Mouse (Mus musculus): Measurements from ENCODE around the gene Clic3.
"Not testable (repeated sequence)": the region's sequence is repeated elsewhere in the genome, so short reads cannot be mapped to it uniquely, and the experiment has no call there.

Clic3 gene

DNA sequence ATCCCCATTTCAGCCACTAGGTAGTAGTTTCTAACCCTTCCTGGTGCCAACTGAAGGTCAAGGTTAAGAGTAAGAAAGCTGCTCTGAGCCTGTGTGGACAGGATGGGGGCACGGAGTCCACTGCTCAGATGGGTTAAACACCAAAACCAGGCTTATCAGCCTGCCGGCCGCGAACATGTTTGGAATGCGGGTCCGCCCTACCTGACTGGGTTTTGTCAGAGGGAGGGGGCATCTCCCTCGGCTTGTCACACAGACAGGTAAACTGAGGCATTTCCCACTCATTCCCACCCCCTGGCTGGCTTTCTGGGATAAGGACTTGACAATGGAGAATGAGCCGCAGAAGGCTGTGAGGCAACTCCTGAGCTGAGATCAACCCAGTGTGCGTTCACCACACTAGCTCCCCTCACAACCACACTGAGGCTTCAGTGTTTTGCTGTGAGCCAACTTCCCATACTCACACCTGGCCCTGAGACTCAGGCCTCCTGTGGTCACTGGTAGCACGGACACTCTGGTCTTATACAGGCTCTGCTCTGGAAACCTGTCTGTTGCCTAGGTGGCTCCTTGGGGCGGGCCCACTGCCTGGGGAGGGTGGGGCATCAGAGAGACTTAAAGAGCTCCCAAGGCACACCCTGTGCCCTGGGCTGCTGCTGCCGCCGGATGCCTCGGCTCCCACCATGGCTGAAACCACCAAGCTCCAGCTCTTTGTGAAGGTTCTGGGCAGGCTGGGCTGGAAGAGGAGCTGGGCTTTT, at the start of gene Clic3:
Gene Clic3 (plus strand): TSS at position 634 of the 749 bp plus-strand sequence.
- no peak for DNase-seq (ENCODE audit: low read depth, low spot score)

DNA sequence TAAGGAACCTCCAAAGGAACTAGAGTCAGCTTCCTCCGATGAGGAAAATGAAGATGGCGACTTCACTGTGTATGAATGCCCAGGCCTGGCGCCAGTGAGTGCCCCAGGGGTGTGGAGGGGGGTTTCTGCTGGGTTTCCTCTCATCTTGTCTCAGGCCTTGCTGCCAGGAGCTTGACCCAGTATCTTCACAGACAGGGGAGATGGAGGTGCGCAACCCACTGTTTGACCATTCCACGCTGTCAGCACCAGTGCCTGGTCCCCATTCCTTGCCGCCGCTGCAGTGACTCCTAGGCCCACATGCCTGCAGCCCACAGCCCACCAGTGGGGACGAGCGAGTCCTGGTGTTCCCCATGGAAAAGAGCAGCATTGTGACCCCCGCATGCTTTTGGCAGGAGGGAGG, 47.7 kb upstream of the Clic3 start:
- no peak for DNase-seq (ENCODE audit: low read depth, low spot score)

DNA sequence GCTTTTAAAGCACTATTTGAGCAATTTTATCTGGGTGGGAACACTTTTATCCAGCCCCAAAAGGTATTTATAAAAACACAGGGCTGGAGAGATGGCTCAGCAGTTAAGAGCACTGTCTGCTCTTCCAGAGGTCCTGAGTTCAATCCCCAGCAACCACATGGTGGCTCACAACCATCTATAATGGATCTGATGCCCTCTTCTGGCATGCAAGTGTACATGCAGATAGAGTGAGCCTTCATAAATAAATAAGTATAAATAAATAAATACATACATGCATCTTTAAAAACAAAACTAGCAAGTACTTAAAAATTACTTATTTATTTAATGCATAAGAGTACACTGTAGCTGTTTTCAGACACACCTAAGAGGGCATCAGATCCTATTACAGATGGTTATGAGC, 43.2 kb upstream of the Clic3 start:
- not testable (repeated sequence) for DNase-seq (ENCODE audit: low read depth, low spot score)

DNA sequence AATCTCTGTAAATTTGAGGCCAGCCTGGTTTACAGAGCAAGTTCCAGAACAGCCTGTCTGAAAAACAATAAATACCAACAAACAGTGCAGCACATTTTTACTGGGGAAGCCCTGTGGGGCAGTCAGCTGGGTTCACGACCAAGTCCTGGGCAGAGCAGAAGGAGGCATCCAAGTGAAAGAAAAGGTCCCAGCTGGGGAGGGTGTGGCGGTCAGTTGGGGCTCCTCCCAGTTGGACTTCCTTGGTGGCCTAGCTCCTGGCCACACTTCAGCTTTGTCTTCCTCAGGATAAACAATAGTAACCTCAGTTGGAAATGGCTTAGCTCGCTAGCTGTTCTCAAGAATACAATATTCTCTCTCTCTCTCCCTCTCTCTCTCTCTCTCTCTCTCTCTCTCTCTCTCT, 39.2 kb upstream of the Clic3 start:
- DNase-seq (ENCODE audit: low read depth, low spot score), result no peak

DNA sequence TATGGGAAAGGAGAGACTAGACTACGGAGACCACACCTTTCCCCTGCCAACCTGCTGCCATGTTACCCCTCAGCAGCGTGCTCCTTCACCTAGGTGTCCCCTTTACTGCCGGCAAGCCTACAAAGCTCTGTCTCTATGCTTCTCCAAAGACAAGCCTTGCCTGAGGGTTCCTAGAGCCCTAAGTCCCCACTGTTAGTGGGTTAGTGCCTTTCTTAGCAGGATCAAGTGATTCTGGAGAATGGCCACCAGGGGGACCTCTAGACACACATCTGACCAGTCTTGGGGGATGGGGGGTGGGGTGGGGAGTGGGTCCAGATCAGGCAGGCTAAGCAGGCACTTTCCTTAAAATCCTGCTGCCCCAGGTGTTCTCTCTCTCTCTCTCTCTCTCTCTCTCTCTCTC, 34.7 kb upstream of the Clic3 start:
- DNase-seq (ENCODE audit: low read depth, low spot score), result peak; percentile 66

DNA sequence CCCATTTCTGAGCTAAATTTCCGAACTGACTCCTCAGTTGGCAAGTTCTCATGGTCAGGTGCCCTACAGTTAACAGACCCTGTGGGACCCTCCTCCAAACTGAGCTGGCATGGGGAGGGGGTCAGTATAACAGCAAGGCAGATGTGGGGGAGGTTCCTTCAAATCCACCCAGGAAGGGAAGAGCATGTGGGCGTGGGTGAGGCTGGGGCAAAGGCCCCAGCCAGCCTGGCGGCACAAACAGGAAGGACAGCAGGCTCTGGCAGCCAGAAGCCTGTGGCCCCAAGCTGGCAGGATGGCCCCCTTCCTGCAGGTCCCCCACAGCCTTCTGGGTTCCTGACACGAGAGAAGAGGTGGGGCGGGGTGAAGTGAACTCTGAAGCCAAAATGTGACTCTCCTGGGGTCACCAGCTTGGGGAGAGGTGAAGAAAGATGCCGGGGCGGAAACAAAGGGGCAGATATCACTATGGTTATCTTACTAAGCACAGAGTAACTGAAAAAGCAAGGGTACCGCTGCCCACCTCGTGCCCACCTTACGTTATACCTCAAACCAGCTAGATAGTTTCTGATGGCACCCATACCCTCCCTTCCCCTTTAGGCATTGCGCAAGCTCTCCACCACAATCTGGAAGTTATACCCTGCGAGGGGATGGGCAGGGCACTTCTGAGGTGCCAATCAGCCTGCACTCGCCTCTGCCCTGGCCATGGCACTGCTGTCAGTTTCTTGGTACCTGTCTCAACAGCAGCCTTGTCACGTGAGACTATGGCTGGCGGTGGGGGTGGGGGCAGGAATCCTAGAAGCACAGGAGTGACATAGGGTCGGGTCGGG, 33.8 kb upstream of the Clic3 start, which contains the start of gene Fut7:
Gene Fut7 (plus strand): TSS at position 681 of the 824 bp plus-strand sequence.
- DNase-seq (ENCODE audit: low read depth, low spot score), result no peak

DNA sequence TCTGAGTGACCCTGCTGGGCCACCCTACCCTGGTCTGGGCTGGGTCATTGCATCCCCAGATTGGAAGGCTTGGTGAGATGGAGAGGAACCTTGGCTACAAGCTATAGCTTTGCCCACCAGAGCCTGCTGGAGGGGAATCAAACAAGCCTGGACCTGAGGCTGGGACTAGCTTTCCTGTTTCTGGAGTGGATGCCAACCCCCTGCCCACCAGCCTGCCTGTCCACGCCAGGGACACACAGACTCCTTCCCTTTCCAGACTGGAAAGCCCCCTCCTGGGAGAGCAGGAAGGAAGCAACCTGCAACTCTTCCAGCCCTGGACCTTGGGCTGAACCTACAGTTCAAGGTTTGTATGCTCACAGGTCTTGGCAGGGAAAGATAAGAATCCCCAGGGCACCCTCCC, 33.0 kb upstream of the Clic3 start:
- no peak for DNase-seq (ENCODE audit: low read depth, low spot score)

DNA sequence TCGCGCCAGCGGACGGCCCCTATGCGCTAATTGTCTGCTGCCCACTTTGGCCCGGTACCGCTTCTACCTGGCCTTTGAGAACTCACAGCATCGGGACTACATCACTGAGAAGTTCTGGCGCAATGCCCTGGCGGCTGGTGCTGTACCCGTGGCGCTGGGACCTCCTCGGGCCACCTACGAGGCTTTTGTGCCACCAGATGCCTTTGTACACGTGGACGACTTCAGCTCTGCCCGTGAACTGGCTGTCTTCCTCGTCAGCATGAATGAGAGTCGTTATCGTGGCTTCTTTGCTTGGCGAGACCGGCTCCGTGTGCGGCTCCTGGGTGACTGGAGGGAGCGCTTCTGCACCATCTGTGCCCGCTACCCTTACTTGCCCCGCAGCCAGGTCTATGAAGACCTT, 31.2 kb upstream of the Clic3 start:
- DNase-seq (ENCODE audit: low read depth, low spot score), result no peak

DNA sequence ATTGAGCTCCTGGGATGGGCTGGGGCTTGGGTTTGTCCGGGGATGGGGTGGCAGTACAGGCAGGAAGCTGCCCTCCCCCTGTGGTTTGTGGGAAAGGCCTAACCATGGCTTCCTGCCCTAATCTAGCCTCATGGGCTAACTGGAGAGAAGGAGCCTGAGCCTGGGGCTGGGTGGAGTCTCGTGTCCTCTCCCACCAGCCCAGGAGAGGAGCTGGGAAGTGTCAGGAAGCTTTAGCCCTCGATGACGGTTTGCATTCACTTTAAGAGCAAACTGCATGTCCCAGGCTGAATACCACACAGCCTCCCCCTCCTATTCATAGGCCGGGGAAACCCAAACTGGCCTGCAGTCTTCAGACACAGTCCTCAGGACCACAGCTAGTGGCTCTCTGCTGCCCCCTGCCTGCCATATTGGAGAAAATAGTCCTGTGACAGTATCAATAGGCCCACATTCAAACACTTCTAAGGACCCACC, 29.9 kb upstream of the Clic3 start:
- DNase-seq (ENCODE audit: low read depth, low spot score), result peak; percentile 76

DNA sequence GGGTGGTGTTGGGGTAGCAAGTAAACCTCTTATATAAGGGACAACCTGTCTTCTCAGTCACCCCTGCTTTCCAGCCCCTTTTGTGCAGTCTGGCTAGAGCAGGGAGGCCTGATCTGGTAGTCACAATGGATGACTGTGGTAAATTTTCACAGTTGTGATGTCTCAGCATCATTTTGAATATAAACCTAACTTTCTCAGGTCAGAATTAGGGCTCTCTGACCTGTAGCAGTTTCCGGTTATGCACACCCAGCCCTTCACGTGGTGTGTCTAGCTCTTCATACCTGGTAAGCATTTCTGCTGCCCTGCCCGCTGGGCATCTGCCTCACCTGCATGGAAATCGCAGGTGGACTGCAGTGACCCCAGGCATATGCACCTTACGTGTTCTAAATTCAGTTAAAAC, 29.4 kb upstream of the Clic3 start:
- DNase-seq (ENCODE audit: low read depth, low spot score), result no peak

DNA sequence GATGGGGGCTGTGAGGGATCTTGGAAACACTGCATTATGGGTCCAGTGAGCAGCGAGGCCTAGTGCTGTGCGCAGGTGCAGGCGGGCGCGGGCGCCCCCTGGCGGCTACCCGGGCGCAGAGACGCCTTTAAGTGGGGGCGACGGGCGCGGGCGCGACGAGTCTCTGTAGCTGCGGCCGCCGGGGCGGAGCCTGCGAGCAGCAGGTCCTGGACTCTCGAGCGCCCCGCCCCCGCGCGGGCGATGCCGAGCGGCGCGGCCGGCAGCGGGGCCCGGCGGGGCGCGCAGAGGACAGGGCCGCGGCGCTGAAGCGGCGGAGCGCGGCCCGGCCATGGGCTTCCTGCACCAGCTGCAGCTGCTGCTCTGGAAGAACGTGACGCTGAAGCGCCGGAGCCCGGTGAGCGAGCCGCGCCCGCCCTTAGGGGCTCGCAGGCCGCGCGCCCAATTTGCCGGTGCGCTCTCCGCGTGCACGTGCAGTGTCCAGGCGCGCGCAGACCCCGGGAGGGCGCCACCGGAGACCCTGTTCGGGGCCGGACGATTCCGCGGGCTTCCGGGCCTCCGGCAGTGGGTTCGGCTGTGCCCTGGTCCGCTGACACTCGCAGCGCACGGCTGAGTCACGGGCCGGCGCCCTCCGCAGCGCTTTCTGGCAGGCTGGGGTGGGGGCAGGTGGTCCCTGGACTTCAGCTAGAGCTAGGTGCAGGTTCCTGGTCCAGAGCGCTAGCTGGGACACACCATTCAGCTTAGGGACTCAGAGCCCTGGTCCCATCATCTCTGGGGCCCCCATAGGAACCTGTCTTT, 28.0 kb upstream of the Clic3 start, which contains the start of gene Abca2:
Gene Abca2 (plus strand): TSS at position 262 of the 795 bp plus-strand sequence.
- peak; percentile 92 for DNase-seq (ENCODE audit: low read depth, low spot score)

DNA sequence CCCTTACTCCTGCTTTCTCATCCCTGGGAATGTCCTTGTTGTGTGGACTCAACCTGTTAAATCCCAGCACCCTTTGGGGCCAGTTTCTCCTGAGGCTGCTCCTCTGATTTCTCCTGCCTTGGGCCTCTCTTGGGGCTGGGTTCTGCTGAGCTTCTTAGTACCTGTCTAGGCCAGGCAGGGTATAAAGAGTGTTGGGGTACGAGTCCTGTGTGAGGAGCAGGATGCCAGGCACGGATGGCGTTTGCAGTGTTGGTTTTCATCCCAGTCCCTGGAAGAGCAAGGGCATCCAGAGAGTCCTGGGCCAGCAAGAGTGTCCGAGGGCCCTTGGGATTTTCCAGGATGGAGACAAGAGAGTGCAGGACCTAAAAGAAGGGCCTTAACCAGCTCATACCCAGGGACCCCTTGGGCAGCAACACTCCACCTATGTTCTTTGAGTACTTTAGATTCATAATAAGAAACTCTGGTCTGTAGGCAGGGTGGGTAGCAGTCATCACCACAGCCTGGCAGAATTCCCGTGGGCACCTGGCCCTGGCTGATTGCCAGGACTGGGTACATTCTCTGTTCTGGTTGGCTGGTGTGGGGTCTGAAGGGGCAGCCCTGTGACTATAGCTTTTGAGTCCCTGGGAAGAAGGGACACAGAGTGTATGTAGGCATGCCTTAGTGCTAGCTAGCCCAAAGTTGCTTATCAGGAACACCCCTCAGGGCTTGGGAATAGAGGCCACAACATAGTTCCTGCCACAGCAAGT, 27.0 kb upstream of the Clic3 start:
- no peak for DNase-seq (ENCODE audit: low read depth, low spot score)

DNA sequence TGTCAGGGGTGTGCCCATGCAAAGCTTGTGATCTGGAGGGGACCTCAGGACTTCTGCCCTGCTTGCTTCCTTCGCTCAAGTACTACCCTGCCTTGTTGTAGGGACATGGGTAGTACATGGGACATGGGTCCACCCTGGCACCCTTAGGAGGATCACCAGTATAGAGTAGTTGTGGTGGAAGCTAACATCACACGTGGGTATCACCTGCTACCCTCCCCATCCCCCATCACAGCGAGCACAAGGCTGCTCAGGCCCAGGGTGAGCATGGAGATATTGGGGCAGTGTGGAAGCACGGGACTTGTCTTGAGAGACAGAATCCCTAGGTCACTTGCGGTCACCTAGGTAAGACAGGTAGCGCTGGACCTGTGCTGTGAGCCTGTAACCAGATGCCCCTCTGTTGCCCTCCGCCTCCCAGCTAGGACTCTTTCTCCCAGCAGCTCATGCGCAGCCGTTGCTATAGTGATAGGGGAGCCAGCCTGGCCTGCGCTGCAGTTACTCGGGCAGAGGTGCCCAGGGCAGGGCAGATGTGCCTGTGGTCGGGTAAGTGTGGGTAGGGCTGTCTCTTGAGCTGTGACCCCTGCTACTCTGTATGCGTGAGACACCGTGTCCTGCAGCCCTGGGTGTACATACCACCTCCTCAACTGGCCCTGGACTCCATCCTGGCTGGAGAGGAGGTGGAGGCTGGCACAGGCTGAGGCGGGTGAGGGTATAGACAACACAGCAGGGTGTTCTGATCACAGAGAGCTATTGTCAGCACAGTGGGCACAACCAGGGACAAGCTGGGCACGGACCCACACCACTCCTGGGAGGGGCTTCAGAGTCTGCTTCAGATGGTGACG, 26.0 kb upstream of the Clic3 start:
- DNase-seq (ENCODE audit: low read depth, low spot score), result no peak

DNA sequence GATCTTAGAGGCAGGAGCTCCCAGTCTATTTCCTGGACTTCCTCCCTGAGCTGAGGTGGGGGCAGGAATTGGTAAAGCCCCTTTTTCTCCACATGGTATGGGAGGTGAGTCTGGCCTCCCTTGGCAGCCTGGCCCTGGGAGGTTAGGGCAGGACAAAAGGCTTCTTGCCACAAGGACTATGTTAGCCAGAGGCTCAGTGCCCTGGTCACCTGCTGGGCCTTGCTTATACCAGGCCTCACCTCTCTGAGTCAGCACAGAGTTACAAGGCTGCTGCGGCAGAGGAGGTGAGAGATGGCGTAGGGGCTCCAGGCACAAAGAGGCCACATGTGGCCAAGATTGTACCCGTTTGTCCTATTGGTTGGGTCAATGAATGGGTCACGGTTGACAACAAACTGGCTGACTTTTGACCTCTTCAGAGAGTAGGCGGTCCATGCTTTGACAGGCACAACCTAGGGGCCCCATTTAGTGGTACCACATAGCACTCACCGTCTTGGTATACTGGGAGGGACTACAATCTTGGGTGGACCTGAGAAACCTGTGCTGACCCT, 25.3 kb upstream of the Clic3 start:
- DNase-seq (ENCODE audit: low read depth, low spot score), result no peak

DNA sequence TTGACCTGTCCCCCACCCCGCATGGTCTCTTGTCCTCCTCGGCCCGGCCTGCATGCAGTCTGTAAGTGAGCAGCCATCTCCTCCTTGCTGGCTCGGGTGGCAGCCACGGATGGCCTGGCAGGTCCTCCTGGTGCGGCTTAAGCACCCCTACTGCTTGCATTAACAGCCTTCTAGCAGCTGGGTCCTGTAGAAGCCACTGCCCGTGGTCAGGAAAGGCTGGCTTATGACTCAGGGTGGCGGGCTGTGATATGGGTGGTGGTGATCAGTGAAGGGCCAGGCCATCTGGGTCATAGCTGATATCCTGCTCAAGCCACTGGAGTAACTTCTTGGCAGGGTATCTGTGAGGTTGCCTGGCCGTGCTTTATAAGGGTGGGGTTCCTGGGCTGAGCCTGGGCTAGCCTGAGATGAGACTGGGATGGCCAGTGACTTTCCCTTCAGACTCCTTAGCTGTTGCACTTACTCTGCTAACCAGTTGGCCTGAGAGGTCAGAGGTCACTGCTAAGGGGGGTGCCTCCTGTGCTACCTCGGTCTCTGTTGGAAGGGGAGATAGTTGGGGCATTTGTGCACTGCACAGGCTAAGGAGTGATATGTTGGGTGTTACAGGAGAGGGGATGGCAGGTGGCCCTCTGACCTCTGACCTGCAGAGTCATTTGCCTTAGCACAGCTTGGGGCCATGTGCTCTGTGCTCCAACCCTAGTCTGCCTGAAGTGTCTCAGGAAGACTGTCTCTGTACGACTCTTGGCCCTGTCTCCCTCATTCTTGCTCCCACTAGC, 24.1 kb upstream of the Clic3 start:
- no peak for DNase-seq (ENCODE audit: low read depth, low spot score)

DNA sequence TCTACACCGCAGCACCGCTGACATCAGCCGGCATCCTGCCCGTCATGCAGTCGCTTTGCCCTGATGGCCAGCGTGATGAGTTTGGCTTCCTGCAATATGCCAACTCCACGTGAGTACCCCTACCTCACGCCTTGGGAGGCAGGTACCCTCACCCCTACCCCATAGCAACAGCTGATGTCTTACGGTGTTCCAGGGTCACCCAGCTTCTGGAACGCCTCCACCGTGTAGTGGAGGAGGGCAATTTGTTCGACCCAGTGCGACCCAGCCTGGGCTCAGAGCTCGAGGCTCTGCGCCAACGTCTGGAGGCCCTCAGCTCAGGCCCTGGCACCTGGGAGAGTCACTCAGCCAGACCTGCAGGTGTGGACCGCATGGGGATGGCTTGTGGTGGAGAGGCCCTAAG, 23.5 kb upstream of the Clic3 start:
- no peak for DNase-seq (ENCODE audit: low read depth, low spot score)

DNA sequence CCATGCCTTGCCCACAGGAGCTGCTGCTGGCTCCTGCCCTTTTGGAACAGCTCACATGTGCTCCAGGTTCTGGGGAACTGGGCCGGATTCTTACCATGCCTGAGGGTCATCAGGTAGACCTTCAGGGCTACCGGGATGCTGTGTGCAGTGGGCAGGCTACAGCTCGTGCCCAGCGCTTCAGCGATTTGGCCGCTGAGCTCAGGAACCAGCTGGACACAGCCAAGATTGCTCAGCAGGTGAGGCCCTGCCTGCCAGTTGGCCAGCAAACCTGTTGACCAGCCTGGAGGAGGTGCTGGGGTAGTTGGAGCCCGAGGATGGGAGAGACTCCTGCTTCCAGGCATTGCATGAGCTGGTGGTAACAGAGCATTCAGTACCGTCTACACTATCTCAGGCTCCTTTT, 22.3 kb upstream of the Clic3 start:
- DNase-seq (ENCODE audit: low read depth, low spot score), result no peak

DNA sequence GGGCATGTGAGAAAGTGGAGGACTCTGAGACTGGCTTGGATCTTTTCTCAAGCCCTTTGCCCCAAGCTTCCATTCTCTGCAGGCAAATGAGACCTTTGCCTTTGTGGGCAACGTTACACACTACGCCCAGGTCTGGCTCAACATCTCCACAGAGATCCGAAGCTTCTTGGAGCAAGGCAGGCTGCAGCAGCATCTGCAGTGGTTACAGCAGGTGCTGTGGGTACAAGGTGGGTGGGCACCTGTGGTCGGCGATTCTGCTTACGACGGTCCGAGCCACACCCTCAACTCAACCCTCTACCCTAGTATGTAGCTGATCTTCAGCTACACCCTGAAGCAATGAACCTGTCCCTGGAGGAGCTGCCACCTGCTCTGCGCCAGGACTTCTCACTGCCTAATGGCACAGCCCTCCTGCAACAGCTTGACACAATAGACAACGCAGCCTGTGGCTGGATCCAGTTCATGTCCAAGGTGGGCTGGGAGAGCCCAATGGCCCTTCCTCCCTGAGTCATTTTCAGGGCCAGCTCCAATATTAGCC, 20.3 kb upstream of the Clic3 start:
- DNase-seq (ENCODE audit: low read depth, low spot score), result no peak

DNA sequence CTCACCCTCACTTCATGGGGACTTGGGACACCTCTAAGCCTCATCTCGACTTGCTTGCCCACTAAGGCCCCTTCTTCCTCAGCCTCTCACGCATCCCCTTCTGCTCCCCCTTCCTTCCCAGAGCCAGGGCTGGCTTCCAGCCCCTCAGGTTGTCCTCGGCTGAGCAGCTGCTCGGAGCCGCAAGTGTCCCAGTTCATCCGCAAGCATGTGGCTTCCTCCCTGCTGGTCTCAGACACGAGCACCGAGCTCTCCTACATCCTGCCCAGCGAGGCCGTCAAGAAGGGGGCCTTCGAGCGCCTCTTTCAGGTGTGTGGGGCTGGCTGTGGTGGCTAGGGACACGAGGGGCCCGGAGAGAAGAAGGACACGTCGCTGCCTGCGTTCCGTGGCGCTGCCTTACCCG, 15.6 kb upstream of the Clic3 start:
- DNase-seq (ENCODE audit: low read depth, low spot score), result no peak

Measured in retina, postnatal 7 days (tissue).